Mouse (Mus musculus) kidney, adult 2 months (tissue): ENCODE results near the gene Ticrr. TPM values are rescaled to one million over a fixed set of nuclear protein-coding genes. Genes with fewer than 3 reads are reported as not detected.

Source experiments
- DNase-seq: peaks from one replicate; pipeline ENCODE4 v3.0.0; 2021
- H3K27ac ChIP-seq: fragments of 200-500 bp; 2 replicates; pipeline ENCODE4 v1.5.1; 2012; ENCODE audit warnings: low read depth, low read length, control low read depth, inconsistent platforms; ENCODE audit not compliant: insufficient read depth
- H3K27me3 ChIP-seq: fragments of 200-500 bp; replicated peaks from 2 replicates; pipeline ENCODE4 v1.6.1; 2012; ENCODE audit warnings: mild to moderate bottlenecking, moderate library complexity, low read length, inconsistent platforms; ENCODE audit not compliant: control insufficient read depth, insufficient read depth
- H3K36me3 ChIP-seq: fragments of 200-500 bp; 2 replicates; pipeline ENCODE4 v1.6.1; 2012; ENCODE audit warnings: mild to moderate bottlenecking, moderate library complexity, low read length, inconsistent platforms; ENCODE audit not compliant: control insufficient read depth, insufficient read depth
- H3K4me1 ChIP-seq: fragments of 200-500 bp; 2 replicates; pipeline ENCODE4 v1.6.1; 2011; ENCODE audit warnings: low read length; ENCODE audit not compliant: control insufficient read depth, insufficient read depth
- H3K4me3 ChIP-seq: fragments of 200-500 bp; 2 replicates; pipeline ENCODE4 v1.5.1; 2011; ENCODE audit warnings: mild to moderate bottlenecking, low read depth, low read length, control low read depth; ENCODE audit not compliant: insufficient read depth
- CTCF ChIP-seq: fragments of 200-500 bp; conservative IDR thresholded peaks from 2 replicates; pipeline ENCODE4 v1.5.1; 2011; ENCODE audit warnings: low read depth, mild to moderate bottlenecking, control low read depth, low read length, moderate library complexity, mixed read lengths; ENCODE audit not compliant: insufficient read depth, insufficient read length
- POLR2A ChIP-seq: fragments of 200-500 bp; IDR thresholded peaks from one replicate; pipeline ENCODE4 v1.6.1; 2011; ENCODE audit warnings: low read depth, low read length, control low read depth
- WGBS: fragments of 180-500 bp; shearing (Covaris S2); methylation state at CpG from one replicate; pipeline ENCODE4 v1.1.7; 2018; 5-methylcytosine and 5-hydroxymethylcytosine counted together
- polyA plus RNA-seq: library from polyadenylated mRNA; depleted of rRNA; stranded (reverse); fragments of >200 nt; gene quantifications from 2 replicates; pipeline ENCODE4 v1.2.3, GENCODE M21; 2012

Gene Ticrr
- polyA plus RNA-seq, 1 experiment = 0.03 TPM

GRCm38 (mm10) chr7:79654185-79654584, 5.8 kb upstream of the Ticrr start:
- H3K36me3 ChIP-seq = no peaks in the 10 kb centered on the region
- H3K27me3 ChIP-seq = no peaks in the 10 kb centered on the region
- no peak overlapping the region for H3K27ac ChIP-seq
- H3K4me3 ChIP-seq = no peak overlapping the region
- 86% methylated on average over 1 of the region's 1 CpGs for WGBS
- H3K4me1 ChIP-seq = no peaks in the 10 kb centered on the region
- DNase-seq = no peak
- TF ChIP-seq POLR2A = no peak
- TF ChIP-seq CTCF = no peak

DNA sequence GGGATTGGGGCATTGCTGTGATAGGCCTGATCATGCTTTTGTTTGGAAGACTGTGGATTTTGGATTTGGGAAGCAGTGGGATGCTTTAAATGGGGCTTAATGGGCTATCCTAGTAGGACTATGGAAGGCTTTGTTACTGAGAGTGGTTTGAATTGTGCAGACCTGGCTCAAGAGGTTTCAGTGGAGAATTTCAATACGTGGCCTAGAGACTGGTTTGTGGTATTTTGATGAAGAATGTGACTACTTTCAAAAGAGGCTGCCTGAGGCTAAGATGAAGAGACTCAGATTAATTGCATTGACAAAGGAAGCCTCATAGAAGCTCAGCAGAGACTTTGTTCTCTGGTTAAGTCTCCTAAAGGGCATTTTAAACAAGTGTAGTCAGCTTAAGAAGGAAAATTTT, 5.4 kb upstream of the Ticrr start:
- DNase-seq = no peak
- no peak overlapping the region for H3K27ac ChIP-seq
- H3K4me1 ChIP-seq = peaks cover 3% of the 10 kb centered on the region; the same call in 1 of the 2 replicates
- no peaks in the 10 kb centered on the region for H3K27me3 ChIP-seq
- no peaks in the 10 kb centered on the region for H3K36me3 ChIP-seq
- H3K4me3 ChIP-seq = no peak overlapping the region
- WGBS = 85% methylated on average over 1 of the region's 1 CpGs
- TF ChIP-seq CTCF (no peak), POLR2A (no peak)

DNA sequence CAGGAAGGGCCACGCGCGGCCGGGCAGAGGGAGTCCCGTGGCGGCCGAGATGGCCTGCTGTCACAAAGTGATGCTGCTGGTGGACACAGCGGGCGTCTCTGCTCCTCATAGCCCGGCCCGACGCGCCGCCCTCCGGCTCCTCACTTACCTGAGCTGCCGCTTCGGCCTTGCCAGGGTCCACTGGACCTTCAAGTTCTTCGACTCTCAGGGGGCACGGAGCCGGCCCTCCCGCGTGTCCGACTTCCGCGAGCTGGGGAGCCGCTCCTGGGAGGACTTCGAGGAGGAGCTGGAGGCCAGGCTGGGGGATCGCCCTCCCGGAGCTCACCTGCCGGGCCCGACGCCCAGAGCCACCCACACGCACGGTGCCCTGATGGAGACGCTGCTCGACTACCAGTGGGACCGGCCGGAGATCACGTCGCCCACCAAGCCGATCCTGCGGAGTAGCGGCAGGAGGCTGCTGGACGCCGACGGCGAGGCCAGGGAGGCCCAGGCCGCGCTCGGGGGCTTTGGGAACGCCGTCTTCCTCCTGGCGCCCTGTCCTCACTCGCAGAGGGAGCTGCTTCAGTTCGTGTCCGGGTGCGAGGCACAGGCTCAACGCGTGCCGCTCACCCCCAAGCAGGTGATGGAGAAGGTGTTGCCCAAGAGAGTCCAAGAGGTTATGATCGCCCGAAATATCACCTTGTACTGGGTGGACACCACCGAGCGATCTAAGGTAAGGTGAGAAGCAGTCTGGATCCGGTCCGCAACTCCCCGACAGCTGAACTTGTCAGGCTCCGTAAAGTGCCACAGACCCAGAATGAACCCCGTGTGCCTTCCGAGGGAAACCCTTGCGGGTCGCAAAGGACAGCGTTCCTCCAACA, 525 bp downstream of the Ticrr start:
- DNase-seq = no peak
- no peaks in the 10 kb centered on the region for H3K27me3 ChIP-seq
- peaks cover 7% of the 10 kb centered on the region; the same call in 1 of the 2 replicates for H3K4me1 ChIP-seq
- peak overlapping the region; percentile 73 for H3K4me3 ChIP-seq
- H3K36me3 ChIP-seq = no peaks in the 10 kb centered on the region
- H3K27ac ChIP-seq = no peak overlapping the region
- WGBS = 1% methylated on average over 73 of the region's 73 CpGs
- TF ChIP-seq CTCF (no peak), POLR2A (no peak)

GRCm38 (mm10) chr7:79661253-79661890, 1.4 kb downstream of the Ticrr start:
- Histone ChIP-seq H3K27me3 (no peaks in the 10 kb centered on the region), H3K27ac (no peak overlapping the region), H3K36me3 (no peaks in the 10 kb centered on the region), H3K4me3 (no peak overlapping the region), H3K4me1 (peaks cover 7% of the 10 kb centered on the region; the same call in 1 of the 2 replicates)
- no peak for DNase-seq
- 34% methylated on average over 5 of the region's 5 CpGs for WGBS
- TF ChIP-seq POLR2A = no peak
- TF ChIP-seq CTCF = no peak

DNA sequence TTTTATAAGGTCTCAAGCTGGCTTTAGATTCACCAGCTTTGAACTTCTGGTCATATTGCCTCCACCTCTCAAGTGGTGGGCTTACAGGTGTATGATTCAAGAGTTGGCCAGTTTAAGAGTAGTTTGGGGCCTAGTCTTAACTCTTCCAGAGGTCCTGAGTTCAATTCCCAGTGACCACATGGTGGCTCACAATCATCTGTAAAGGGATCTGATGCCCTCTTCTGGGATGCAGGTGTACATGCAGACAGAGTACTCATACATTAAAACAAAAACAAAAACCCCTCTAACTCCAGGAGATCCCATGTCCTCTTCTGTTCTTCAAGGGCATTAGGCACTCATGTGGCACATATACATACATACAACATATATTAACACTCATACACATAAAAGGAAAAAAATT, 6.7 kb downstream of the Ticrr start:
- no peak overlapping the region for H3K4me3 ChIP-seq
- no peak for TF ChIP-seq CTCF
- no peak for TF ChIP-seq POLR2A
- H3K27ac ChIP-seq = no peak overlapping the region
- H3K4me1 ChIP-seq = no peaks in the 10 kb centered on the region
- DNase-seq = no peak
- no peaks in the 10 kb centered on the region for H3K36me3 ChIP-seq
- no peaks in the 10 kb centered on the region for H3K27me3 ChIP-seq

DNA sequence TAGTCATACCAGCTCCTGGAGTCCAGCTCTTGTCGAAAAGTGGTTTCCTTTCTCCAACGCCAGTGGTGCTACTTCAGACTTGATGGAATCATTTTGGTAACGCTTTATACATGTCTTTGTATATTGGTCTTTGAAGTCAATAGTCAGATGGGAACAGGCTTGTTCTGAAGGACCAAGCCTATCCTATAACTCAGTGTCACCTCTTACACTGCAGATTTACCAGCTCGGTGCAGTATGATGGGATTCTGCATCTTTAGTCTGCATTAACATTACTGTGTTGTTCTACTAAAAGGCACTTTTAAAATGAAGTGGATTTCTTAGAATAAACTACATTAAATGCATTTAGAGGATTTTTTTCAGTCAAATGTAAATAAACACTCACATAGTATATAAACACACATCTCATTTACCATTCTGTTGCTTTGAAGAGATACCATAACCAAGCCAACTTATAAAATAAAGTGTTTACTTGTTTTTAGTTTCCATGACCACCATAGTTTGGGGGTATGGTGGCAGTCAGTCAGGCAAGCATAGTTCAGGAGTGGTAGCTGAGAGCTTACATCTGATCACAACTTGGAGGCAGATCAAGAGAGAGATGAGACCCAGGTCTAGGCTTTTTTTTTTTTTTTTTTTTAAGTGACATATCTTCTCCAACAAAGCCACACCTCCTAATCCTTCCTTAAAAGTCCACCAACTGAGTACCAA, 11.1 kb downstream of the Ticrr start:
- H3K27me3 ChIP-seq = no peaks in the 10 kb centered on the region
- H3K36me3 ChIP-seq = no peaks in the 10 kb centered on the region
- 95% methylated on average over 4 of the region's 4 CpGs for WGBS

GRCm38 (mm10) chr7:79679186-79679585, 19.2 kb downstream of the Ticrr start:
- no peaks in the 10 kb centered on the region for H3K27me3 ChIP-seq
- no peak overlapping the region for H3K4me3 ChIP-seq
- H3K4me1 ChIP-seq = no peaks in the 10 kb centered on the region
- no peaks in the 10 kb centered on the region for H3K36me3 ChIP-seq
- H3K27ac ChIP-seq = no peak overlapping the region
- no peak for TF ChIP-seq CTCF
- TF ChIP-seq POLR2A = no peak
- DNase-seq = peak; percentile 18

More for the DNA sequence above, 11.1 kb downstream of the Ticrr start:
- DNase-seq = no peak
- TF ChIP-seq POLR2A = no peak
- Histone ChIP-seq H3K4me1 (no peaks in the 10 kb centered on the region), H3K4me3 (no peak overlapping the region), H3K27ac (no peak overlapping the region)
